Mouse (Mus musculus) brain, embryonic 14.5 days (tissue): ENCODE measurements around the gene Zfp948.

Experiments
- CTCF ChIP-seq: fragments of 200-500 bp; IDR thresholded peaks from 2 replicates; pipeline ENCODE4 v1.5.1; 2012; ENCODE audit warnings: inconsistent platforms, mild to moderate bottlenecking, moderate library complexity, borderline replicate concordance; ENCODE audit not compliant: insufficient read depth, insufficient read length; ENCODE audit errors: extremely low read depth
- POLR2A ChIP-seq: fragments of 200-500 bp; IDR thresholded peaks from 2 replicates; pipeline ENCODE4 v1.6.1; 2012; ENCODE audit warnings: mild to moderate bottlenecking, inconsistent platforms, borderline replicate concordance; ENCODE audit not compliant: poor library complexity, insufficient read depth, insufficient read length, severe bottlenecking; ENCODE audit errors: extremely low read depth

DNA sequence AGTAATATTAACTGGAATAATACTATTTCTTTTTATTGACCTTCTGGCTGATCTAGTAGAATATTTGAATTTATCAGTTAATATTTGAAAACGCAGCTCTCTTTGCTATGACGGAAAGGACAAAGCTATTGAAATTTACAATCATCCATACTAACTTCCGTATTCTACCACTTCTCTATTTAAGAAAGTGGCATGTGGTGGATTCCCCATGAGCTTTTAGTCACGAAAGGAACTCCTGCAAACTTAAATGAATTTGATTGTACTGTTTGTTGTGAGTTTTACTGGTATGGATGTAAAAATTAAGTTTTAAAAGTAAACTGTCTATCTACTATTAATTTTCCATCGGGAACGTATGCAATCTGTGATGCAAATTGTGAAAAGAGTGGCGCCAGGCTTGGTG lies 30.7 kb upstream of the Zfp948 start:
- TF ChIP-seq POLR2A (no peak), CTCF (no peak)
